Mouse (Mus musculus) monocyte, adult 5-6 weeks (primary cell): ENCODE data around the gene Cadps. TPM values are rescaled to one million over a fixed set of nuclear protein-coding genes. Genes with fewer than 3 reads are reported as not detected.

Experiments
- ATAC-seq: fragments of 153-309, 156-312 bp; replicated peaks from 2 replicates; pipeline ENCODE4 v1.8.0; 2017; ENCODE audit warnings: mild to moderate bottlenecking; ENCODE audit not compliant: low TSS enrichment, insufficient number of reproducible peaks, severe bottlenecking, poor library complexity, low FRiP score
- total RNA-seq: library from RNA; stranded (forward); fragments of 200-1000, 200-491, 200-594 nt; gene quantifications from 3 replicates; pipeline ENCODE4 v1.2.3, GENCODE M21; 2017

The Cadps gene
- total RNA-seq, result not detected in 3 replicates

DNA sequence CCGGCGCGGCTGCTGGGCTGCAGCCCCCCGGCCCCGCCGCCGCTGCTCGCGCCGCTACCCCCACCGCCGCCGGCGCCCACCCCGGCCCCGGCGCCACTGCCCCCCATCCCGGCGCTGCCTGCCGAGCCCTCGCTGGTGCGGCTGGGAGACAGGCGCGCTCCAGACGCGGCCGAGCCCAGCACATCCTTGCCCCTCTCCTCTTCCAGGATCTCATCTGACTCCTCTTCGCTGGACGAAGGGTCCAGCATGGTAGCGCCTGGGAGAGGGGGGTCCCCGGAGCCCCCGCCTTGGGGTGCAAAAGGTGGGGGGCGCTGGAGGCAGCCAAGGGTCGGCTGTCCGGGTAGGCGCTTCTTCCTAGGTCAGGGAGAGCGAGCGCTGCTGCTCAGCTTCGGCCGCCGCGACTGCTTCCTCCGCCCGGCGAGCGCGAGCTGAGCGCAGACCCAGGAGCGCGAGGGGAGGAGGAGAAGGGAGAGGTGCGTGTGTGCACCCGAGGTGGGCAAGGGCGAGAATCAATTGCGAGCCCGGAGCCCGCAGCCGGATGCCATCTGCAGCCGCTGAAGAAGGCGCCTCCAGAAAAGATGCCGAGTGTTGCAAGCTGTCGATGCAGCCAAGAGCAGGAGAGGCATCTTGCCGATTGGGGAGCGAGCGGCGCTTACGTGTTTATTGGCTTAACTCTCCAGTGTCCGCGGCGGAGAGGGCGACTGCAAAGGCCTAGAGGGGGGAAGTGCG lies at the start of gene Cadps:
Gene Cadps (minus strand): TSS at position 589 of the 729 bp plus-strand sequence.
- no peak for ATAC-seq

GRCm38 (mm10) chr14:12869605-12870004 lies 46.7 kb upstream of the Cadps start:
- ATAC-seq, result no peak

- ATAC-seq, result no peak
These were observed 42.4 kb upstream of the Cadps start for GRCm38 (mm10) chr14:12865258-12865657.

- no peak for ATAC-seq
These were observed 21.0 kb upstream of the Cadps start for GRCm38 (mm10) chr14:12843860-12844259.

DNA sequence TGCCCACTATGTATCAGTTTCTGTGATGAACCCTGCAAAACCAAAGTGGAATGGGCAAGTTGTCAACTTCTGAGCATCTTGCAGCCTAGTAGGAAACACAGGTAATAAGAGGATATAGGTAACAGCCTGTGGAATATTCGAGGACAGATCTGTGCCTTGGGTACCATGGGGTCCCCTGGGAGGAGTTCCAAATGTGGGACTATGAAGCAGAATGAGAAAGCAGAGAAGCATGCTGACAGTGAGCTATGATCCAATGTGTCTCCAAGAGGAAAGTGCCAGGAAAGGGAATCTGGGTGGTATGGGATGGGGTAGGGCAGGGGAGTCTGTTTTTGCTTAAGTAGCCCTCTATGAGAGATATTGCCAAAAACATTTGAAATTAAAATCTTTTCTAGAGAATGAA lies 16.6 kb upstream of the Cadps start:
- ATAC-seq, result no peak

DNA sequence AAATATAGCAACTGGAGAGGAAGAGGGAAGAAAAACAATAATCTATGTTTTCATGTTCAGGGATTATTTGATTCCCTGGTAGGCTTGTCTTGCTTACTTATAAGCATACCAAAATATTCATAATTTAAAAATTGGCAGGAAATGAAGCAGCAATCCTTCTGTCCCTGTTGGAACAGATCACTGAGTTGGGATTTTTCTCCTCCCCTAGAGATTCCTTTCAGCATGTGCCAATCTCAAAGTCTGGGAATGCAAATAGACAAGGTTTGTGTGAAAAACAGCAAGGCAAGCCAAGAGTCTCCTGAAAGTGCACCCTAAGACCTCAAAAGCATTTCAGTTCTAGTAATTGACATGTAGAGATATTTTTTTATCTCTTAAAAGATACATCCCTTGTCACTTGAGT lies 16.1 kb upstream of the Cadps start:
- no peak for ATAC-seq

DNA sequence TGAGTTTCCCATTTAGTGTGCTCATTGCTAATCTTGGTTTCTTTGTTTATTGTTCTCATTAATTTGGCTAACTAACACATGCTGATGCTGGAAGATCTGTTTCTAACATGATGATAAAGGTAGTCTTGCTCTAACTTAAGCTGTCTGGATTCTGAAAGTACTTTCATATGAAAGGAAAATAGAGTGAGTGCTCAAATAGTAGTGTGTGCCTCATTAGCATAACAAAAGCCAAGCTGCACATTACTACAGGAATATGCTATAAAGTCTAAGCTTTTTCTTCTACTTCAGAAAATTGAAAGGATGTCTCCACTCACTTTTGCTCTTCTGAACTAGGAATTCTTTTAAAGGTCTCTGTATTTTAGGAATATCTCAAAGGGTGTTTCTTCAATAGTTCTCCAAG lies 15.4 kb upstream of the Cadps start:
- no peak for ATAC-seq

- ATAC-seq, result no peak
These were observed 15.0 kb upstream of the Cadps start for GRCm38 (mm10) chr14:12837902-12838301.

DNA sequence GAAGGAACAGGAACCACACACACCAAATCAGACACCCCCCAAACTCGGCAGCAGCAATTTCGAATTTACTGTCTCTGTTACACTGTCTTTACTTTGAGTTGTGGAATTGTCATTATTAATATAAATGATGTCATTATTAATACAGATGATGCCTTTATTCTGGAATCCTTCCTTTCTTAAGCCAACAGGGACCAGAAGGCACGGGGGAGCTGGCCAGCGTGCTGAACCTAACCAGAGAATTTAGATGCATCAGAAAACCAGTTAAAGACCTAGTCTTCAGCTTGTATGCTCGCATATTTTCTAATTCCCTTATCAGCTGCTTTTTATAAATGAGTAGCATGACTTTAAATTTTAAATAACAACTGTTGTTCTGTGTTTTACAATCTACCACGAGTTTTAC lies 902 bp upstream of the Cadps start:
- no peak for ATAC-seq

GRCm38 (mm10) chr14:12821831-12822490 lies 918 bp downstream of the Cadps start:
- no peak for ATAC-seq

DNA sequence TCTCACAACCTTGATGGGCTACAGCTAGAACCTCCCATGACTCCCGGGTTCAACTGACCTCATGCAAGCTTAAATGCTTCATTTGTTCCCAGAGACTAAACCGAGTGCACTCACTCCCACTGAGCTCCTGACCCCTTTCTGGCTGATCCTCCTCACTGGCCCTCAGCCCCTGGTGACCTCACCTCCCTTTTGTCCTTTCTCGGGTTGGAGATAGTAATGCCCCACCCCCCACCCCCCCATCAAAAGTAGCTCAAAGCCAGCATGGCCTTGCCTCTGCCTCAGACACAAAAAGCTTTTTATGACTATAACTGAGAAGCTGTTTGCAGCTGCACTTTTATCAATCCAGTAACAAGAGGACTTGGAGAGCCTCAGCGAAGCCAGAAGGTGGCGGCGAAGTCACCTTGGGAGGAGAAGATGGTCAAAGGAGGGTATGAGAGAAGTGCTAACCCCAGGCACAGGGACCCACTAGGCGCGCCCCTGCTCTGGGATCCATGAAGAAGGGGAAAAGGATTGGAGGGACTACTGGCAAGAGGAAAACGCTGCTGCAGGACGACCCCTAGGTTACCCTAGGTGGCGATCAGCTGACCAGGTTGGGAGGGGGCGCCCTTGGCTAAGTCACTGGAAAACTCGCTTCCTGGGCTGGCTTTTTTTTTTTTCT lies 1.6 kb downstream of the Cadps start:
- no peak for ATAC-seq

DNA sequence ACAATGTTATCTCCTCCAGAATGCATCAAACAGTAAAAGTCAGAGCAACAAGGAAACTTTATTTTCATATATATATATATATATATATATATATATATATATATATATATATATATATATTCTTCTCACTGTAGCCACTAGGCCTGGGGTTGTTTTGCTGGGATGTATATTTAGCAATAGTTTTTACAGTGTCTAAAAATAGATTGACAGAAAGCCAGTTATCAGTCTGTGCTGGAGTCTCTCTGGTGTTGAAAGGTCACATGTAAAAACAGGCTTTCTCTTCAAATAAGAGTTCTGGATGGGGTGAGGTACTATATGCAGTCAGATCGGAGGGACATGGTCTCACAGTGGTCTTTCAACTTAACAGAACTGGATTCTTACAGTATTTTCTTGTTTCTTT lies 2.7 kb downstream of the Cadps start:
- no peak for ATAC-seq

DNA sequence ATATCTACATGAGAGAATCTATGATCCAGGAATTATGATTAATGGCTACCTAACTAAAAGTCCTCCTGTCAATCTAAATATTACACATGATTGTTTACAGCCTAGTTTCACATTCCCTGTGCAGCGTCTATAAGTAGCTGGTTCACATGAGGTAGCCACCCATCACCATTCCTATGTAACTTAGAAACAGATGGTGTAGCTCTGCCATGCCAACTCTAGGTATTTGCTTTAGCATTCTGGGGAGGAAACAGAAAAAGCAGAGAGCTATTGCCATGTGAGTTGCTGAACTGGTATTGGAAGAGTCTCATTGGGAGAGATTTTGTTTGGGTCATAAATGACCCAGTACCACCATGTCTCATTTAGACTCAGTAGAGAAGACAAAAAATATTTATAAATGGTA lies 4.4 kb downstream of the Cadps start:
- no peak for ATAC-seq

GRCm38 (mm10) chr14:12812072-12812471 lies 10.8 kb downstream of the Cadps start:
- ATAC-seq, result no peak

GRCm38 (mm10) chr14:12802995-12803394 lies 19.9 kb downstream of the Cadps start:
- ATAC-seq, result no peak

DNA sequence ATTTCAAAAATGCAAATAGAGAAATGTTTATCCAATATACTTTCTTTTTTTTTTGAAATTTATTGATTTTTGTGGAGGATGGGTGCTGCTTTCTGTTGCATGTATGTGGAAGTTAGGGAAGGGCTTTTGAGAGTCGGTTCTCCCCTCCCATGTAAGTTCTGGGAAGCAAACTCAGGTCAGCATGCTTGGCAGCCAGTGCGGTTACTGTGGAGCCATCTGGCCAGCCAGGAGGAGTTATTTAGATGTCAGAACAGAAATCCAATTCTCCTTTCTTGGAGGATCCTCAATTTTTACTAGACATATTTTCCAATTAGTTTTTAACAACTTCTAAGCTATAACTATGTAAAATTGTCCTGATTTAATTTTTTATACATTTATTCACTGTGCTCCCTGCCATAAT lies 21.8 kb downstream of the Cadps start:
- no peak for ATAC-seq

DNA sequence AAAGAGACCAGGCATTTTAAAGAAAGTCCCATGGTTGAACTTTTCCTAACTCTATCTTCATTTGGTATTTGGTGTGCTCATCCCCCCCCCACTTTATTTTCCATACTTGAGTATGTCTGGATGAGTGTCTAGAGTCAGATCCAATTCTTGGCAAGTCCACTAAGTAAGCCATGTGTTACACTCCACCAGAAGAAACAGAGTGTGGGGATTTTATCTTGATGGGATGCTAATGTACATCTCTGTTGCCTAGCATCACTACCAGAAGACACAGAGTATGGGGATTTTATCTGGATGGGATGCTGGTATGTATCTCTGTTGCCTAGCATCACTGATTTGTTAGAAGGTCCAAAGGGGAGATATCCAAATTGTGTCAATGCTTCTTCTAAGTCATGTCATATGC lies 24.0 kb downstream of the Cadps start:
- no peak for ATAC-seq

DNA sequence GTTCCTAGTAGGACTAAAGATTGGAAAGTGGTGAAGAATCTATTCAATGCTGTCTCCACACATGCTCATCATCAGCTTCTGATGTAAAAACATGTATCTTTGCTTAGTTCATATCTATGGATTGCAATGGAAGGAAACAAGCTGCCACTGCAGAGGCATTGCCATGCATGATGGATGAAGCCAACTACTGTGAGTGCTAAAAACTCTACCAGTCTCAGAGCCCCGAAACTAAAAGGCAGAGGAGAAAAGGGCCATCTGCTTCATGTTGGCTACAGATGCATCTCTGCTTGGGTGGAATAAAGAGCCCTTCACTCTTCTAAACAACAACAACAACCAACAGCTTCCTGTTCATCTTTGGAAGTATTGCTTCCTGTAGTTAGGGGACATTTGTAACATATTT lies 38.6 kb downstream of the Cadps start:
- ATAC-seq, result no peak

- no peak for ATAC-seq
These were observed 42.9 kb downstream of the Cadps start for GRCm38 (mm10) chr14:12780016-12780415.

DNA sequence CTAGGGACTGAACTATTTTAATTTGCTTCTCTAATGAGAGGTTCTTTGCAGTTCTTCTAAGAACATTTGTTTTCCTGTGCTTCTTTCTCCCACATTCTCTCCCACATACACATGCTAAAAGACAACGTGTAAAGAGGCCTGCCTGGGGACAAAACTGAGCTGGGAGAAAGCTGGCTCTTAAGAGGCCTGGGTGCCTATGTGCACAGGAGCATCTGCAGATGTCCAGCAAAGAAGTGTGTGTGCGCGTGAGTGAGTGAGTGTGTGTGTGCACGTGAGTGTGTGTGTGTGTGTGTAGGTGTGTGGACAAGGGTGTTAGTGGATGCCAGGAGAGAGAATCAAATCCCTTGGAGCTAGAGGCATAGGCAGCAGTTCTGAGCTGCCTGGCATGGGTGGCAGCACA lies 44.9 kb downstream of the Cadps start:
- no peak for ATAC-seq
